Mouse (Mus musculus): Measurements from ENCODE around the gene Wdr60. TPM values are rescaled to one million over a fixed set of nuclear protein-coding genes. Genes with fewer than 3 reads are reported as not detected.

Wdr60 gene
- total RNA-seq (2023), result 1 to 10 TPM; 2.3 to 3.2 TPM

GRCm38 (mm10) chr12:116262555-116263341 lies at the start of gene Wdr60:
TSS of gene Wdr60 (minus strand) at chr12:116263022.

DNA sequence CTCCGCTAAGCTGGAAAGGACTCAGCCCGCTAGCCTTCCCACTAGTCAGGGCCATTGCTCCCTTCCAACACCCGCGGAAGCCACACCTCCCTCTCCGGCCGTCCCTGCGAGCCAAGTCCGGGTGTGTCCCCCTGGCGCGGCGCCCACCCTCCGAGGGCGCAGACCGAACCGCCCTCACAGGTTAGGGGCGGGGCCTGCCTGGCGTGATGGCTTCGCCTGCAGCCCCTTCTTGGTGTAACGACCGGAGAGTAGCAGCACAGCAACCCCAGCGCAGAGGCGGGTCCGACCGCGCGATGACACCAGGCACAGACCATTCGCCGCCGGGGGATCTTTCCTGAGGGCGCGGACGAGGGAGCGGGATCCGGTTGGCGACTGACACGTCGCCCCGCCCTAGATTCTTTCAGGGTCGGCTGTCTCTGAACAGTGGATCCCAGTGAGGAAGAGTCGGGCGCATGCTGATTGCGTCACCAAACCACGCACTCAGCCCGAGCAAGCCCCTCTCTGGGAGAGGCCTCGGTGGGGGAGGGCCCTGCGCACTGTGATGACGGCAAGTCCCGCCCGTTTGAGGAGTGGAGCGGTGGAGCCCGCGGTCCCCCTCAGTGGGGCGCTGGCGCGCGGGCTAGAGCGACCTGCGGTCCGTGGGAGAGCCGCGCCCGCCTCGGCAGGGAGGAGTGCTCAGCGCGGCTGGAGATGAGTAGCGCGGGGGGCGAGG lies 18.0 kb upstream of the Wdr60 start, which contains the start of gene Esyt2:
Gene Esyt2 (plus strand): TSS at position 544 of the 712 bp plus-strand sequence.

GRCm38 (mm10) chr12:116275086-116275485 lies 12.3 kb upstream of the Wdr60 start, which contains the start of gene Gm11027:
TSS of gene Gm11027 (plus strand) at chr12:116275386.

Other genes with a start within 250 kb of the Wdr60 start
- gene Zfp386, start 215.3 kb downstream of the Wdr60 start, total RNA-seq (2023), result 10 to 100 TPM; 30.9 to 49.5 TPM
- not detected for gene Vipr2, start 185.3 kb downstream of the Wdr60 start, total RNA-seq (2023)
- gene Gm11027, start 12.4 kb upstream of the Wdr60 start, total RNA-seq (2023), result not detected
- 10 to 100 TPM; 80.2 to 90.9 TPM for gene Esyt2, start 18.2 kb upstream of the Wdr60 start, total RNA-seq (2023)
- 10 to 100 TPM in 1 of 2 experiments, 1 to 10 TPM in 1; 6.6 to 10.5 TPM for gene Ncapg2, start 142.4 kb upstream of the Wdr60 start, total RNA-seq (2023)
- gene Ptprn2, start 222.7 kb upstream of the Wdr60 start, total RNA-seq (2023), result not detected